Mouse (Mus musculus) embryonic facial prominence, embryonic 15.5 days (tissue): Measurements from ENCODE around the gene Ciao2b. TPM values are rescaled to one million over a fixed set of nuclear protein-coding genes. Genes with fewer than 3 reads are reported as not detected.
A peak's percentile ranks its signal among the peaks of the same experiment; 100 is the strongest.

Experiments used
- ATAC-seq: fragments of 200-750 bp; cut with Nextera tagmentation; 2 replicates; pipeline ENCODE4 v1.8.0; 2017; ENCODE audit warnings: low read depth, moderate TSS enrichment; ENCODE audit not compliant: insufficient number of reproducible peaks, low FRiP score, low TSS enrichment
- H3K27ac ChIP-seq: fragments of 300-500 bp; sonication (generic); replicated peaks from 2 replicates; pipeline ENCODE4 v1.5.1; 2015; ENCODE audit warnings: mild to moderate bottlenecking, inconsistent platforms
- H3K27me3 ChIP-seq: fragments of 300-500 bp; sonication (generic); 2 replicates; pipeline ENCODE4 v1.6.1; 2015; ENCODE audit warnings: inconsistent platforms
- H3K36me3 ChIP-seq: fragments of 300-500 bp; sonication (generic); 2 replicates; pipeline ENCODE4 v1.6.1; 2015; ENCODE audit warnings: mild to moderate bottlenecking, inconsistent platforms
- H3K4me1 ChIP-seq: fragments of 300-500 bp; sonication (generic); 2 replicates; pipeline ENCODE4 v1.6.1; 2015; ENCODE audit warnings: inconsistent platforms
- H3K4me2 ChIP-seq: fragments of 300-500 bp; sonication (generic); replicated peaks from 2 replicates; pipeline ENCODE4 v1.6.1; 2015; ENCODE audit warnings: mild to moderate bottlenecking, inconsistent platforms
- H3K4me3 ChIP-seq: fragments of 300-500 bp; sonication (generic); replicated peaks from 2 replicates; pipeline ENCODE4 v1.5.1; 2015; ENCODE audit warnings: mild to moderate bottlenecking, inconsistent platforms
- H3K9ac ChIP-seq: fragments of 300-500 bp; sonication (generic); 2 replicates; pipeline ENCODE4 v1.6.1; 2015; ENCODE audit warnings: inconsistent platforms
- H3K9me3 ChIP-seq: fragments of 300-500 bp; sonication (generic); replicated peaks from 2 replicates; pipeline ENCODE4 v1.6.1; 2016; ENCODE audit warnings: inconsistent platforms
- WGBS: fragments of 180-500 bp; shearing (Covaris S2); methylation state at CpG from one replicate; pipeline ENCODE4 v1.1.7; 2015; 5-methylcytosine and 5-hydroxymethylcytosine counted together
- polyA plus RNA-seq: library from polyadenylated mRNA; unstranded; fragments of >200 nt; fragmentation: Nextera tagmentation; extraction: Ambion mirVana; gene quantifications from 2 replicates; pipeline ENCODE4 v1.2.1, GENCODE M21; 2015

Ciao2b gene
- polyA plus RNA-seq, 1 experiment from 2014 or later: 90.6 TPM

DNA sequence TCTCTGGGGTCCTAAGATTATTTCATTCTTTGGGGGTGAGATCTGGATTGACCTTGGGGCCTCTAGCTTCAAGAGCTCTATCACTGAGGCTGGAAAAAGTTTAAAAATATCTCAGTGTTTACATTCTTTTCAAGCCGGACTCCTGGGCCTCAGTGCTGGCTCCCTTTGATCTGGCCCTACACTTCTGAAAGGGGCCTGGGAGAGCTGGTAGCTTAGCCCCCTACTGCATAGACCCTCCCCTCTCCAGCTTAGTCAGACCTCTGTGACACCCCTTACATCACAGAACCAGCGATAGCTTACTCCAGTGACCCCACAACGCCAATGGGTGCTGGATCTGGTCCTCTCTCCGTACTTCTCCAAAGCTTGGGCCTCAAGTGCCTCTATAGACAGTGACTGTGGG is 30.2 kb downstream of the Ciao2b start:
- no peak overlapping the region for H3K4me3 ChIP-seq
- no peak for ATAC-seq

GRCm38 (mm10) chr8:104610185-104610766 is 31.5 kb downstream of the Ciao2b start:
- H3K27me3 ChIP-seq: no peaks in the 10 kb centered on the region
- ATAC-seq: peak; percentile 26; the same call in 1 of the 2 replicates
- 80% methylated on average over 12 of the region's 12 CpGs for WGBS
- no peaks in the 10 kb centered on the region for H3K36me3 ChIP-seq
- no peak overlapping the region for H3K4me3 ChIP-seq
- H3K9ac ChIP-seq: no peak overlapping the region
- no peak overlapping the region for H3K4me2 ChIP-seq
- no peaks in the 10 kb centered on the region for H3K4me1 ChIP-seq
- H3K27ac ChIP-seq: no peak overlapping the region
- H3K9me3 ChIP-seq: no peaks in the 10 kb centered on the region

More for the DNA sequence above, 30.2 kb downstream of the Ciao2b start:
- no peaks in the 10 kb centered on the region for H3K36me3 ChIP-seq
- no peak overlapping the region for H3K4me2 ChIP-seq
- no peaks in the 10 kb centered on the region for H3K27me3 ChIP-seq
- no peak overlapping the region for H3K27ac ChIP-seq
- H3K9ac ChIP-seq: no peak overlapping the region
- no peaks in the 10 kb centered on the region for H3K4me1 ChIP-seq
- 63% methylated on average over 4 of the region's 4 CpGs for WGBS
- no peaks in the 10 kb centered on the region for H3K9me3 ChIP-seq

GRCm38 (mm10) chr8:104609222-104609621 is 32.5 kb downstream of the Ciao2b start:
- H3K4me2 ChIP-seq: no peak overlapping the region
- no peak overlapping the region for H3K4me3 ChIP-seq
- 70% methylated on average over 8 of the region's 8 CpGs for WGBS
- H3K27ac ChIP-seq: no peak overlapping the region
- H3K4me1 ChIP-seq: no peaks in the 10 kb centered on the region
- ATAC-seq: no peak
- H3K9me3 ChIP-seq: no peaks in the 10 kb centered on the region
- no peaks in the 10 kb centered on the region for H3K36me3 ChIP-seq
- no peaks in the 10 kb centered on the region for H3K27me3 ChIP-seq
- H3K9ac ChIP-seq: no peak overlapping the region

GRCm38 (mm10) chr8:104607944-104608343 is 33.8 kb downstream of the Ciao2b start:
- H3K27me3 ChIP-seq: no peaks in the 10 kb centered on the region
- no peak overlapping the region for H3K4me2 ChIP-seq
- H3K9ac ChIP-seq: no peak overlapping the region
- no peak overlapping the region for H3K27ac ChIP-seq
- H3K4me1 ChIP-seq: peaks cover under 1% of the 10 kb centered on the region; the same call in 1 of the 2 replicates
- H3K9me3 ChIP-seq: no peaks in the 10 kb centered on the region
- no peaks in the 10 kb centered on the region for H3K36me3 ChIP-seq
- WGBS: 81% methylated on average over 2 of the region's 2 CpGs
- ATAC-seq: no peak
- no peak overlapping the region for H3K4me3 ChIP-seq

- Histone ChIP-seq H3K4me2 (no peak overlapping the region), H3K36me3 (no peaks in the 10 kb centered on the region), H3K4me3 (no peak overlapping the region), H3K4me1 (peaks cover 12% of the 10 kb centered on the region), H3K27ac (no peak overlapping the region), H3K9ac (no peak overlapping the region), H3K27me3 (no peaks in the 10 kb centered on the region), H3K9me3 (no peaks in the 10 kb centered on the region)
- WGBS: 38% methylated on average over 6 of the region's 6 CpGs
- ATAC-seq: peak; percentile 26; the same call in 1 of the 2 replicates
These were observed 35.4 kb downstream of the Ciao2b start for GRCm38 (mm10) chr8:104606329-104606728.

DNA sequence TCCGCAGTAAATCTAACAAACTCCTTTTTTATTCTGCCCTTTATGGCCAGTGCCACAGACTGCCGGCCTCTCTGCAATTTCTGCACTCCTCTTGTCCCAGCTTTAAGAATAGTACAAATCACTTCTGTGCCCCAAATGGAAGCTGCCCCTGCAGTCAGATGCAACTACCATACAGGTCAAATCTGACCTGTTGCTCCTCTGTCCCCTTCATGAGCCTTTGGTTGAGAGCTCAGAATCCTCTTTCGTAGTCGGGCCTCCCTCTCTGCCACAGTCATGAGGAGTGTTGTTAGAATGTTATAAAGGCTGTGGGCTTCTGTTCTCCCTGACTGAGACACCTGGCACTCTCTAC is 38.5 kb downstream of the Ciao2b start:
- no peaks in the 10 kb centered on the region for H3K9me3 ChIP-seq
- H3K27me3 ChIP-seq: no peaks in the 10 kb centered on the region
- ATAC-seq: no peak
- no peak overlapping the region for H3K9ac ChIP-seq
- 70% methylated on average over 4 of the region's 4 CpGs for WGBS
- H3K36me3 ChIP-seq: no peaks in the 10 kb centered on the region
- H3K4me3 ChIP-seq: no peak overlapping the region
- H3K27ac ChIP-seq: no peak overlapping the region
- peak overlapping the region; percentile 51; the same call in 1 of the 2 replicates for H3K4me2 ChIP-seq
- H3K4me1 ChIP-seq: peaks cover 12% of the 10 kb centered on the region

DNA sequence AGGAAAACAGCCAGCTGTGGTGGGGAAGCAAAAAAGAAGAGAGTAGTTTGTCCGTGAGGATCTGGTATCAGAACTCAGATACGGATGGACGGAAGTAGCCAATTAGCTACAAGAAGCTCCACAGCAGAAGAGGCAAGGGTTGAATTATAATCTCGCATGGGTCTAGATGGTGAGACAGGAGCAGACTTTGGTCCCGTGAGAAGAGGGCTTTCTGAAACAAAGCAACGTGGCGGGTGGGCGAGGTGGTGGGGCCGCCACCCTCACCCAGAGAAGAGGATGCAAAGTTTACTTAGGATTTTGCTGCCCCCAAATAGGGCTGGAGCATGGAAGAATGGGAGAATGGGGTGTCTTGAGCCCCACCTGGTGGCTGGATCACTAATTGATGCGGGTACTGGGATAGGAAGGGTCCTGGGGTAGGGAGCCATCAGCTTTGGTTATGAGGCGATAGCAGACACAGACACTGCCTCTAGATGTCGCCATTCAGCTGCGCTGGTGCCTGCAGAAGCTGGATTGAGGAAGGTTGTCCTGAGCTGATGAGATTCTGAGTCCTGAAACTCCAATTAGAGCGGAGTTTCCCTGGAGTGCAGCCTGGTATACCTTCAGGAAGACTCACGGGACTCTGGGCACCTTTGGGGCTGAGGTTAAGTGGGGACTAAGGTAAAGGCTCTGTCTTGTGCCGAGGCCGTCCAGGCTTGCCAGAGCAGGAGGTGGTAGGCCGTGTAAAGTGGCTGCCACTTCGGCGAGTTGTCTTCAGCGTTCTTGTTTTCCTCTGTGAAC is 39.1 kb downstream of the Ciao2b start:
- Histone ChIP-seq H3K27ac (no peak overlapping the region), H3K4me1 (peaks cover 12% of the 10 kb centered on the region), H3K4me2 (peak overlapping the region; percentile 51), H3K36me3 (no peaks in the 10 kb centered on the region), H3K27me3 (no peaks in the 10 kb centered on the region), H3K9me3 (no peaks in the 10 kb centered on the region), H3K9ac (no peak overlapping the region; the same call in 1 of the 2 replicates), H3K4me3 (peak overlapping the region; percentile 28)
- ATAC-seq: peak; percentile 86
- WGBS: 20% methylated on average over 21 of the region's 21 CpGs

DNA sequence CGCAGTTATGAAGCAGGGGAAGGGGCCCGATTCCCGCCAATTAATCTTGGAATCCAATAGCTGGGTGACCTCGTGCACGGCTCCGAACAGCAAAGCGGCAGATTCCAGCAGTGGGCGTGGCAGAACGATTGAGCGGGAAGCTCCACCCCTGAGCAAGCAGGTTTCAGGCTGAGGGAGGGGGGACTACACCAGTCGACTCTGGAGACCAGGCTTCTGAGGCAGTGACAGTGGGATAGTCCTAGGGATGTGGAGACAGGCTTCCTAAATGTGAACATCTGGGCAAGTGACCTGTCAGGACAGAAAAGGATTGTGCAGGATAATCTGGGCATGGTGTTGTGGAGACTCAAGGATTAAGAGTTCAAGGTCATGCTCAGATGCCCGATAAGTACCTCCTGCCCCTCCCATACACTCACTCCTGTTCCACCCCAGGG is 39.8 kb downstream of the Ciao2b start:
- H3K36me3 ChIP-seq: no peaks in the 10 kb centered on the region
- H3K9me3 ChIP-seq: no peaks in the 10 kb centered on the region
- H3K4me3 ChIP-seq: peak overlapping the region; percentile 28
- no peak overlapping the region for H3K27ac ChIP-seq
- ATAC-seq: no peak
- H3K9ac ChIP-seq: no peak overlapping the region
- H3K4me2 ChIP-seq: peak overlapping the region; percentile 51
- no peaks in the 10 kb centered on the region for H3K27me3 ChIP-seq
- peaks cover 12% of the 10 kb centered on the region for H3K4me1 ChIP-seq
- WGBS: 1% methylated on average over 12 of the region's 12 CpGs

DNA sequence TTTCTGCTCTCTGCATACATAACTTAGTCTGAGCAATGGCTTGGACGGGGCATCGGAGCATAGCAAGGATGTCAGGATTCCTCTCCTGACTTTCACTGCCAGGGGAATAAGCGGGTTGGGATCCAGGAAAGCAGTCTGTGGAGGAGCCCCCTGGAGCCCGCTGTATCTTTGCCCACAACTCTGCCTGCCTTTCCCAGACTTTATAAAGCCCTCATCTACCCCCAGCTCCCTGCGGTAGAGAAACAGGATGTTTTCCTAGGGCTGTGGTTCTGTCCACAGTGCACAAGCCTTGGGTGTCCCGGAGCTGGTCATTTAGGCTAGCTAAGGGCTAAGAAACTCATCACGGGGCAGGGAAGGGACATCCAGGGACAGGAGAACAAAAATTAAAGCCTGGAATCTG is 40.4 kb downstream of the Ciao2b start:
- H3K9ac ChIP-seq: no peak overlapping the region
- H3K4me3 ChIP-seq: no peak overlapping the region
- H3K27me3 ChIP-seq: no peaks in the 10 kb centered on the region
- H3K27ac ChIP-seq: no peak overlapping the region
- ATAC-seq: no peak
- H3K4me1 ChIP-seq: peaks cover 12% of the 10 kb centered on the region
- no peaks in the 10 kb centered on the region for H3K9me3 ChIP-seq
- H3K4me2 ChIP-seq: peak overlapping the region; percentile 51; the same call in 1 of the 2 replicates
- 0 out of 2 replicates have a peak, but pooled peaks cover 1% of the 10 kb centered on the region for H3K36me3 ChIP-seq
- 28% methylated on average over 7 of the region's 7 CpGs for WGBS

GRCm38 (mm10) chr8:104598496-104598895 is 43.3 kb downstream of the Ciao2b start:
- no peak overlapping the region for H3K27ac ChIP-seq
- no peak overlapping the region for H3K4me2 ChIP-seq
- no peak overlapping the region for H3K4me3 ChIP-seq
- peaks cover 12% of the 10 kb centered on the region for H3K4me1 ChIP-seq
- no peaks in the 10 kb centered on the region for H3K27me3 ChIP-seq
- H3K9me3 ChIP-seq: no peaks in the 10 kb centered on the region
- H3K36me3 ChIP-seq: peaks cover 20% of the 10 kb centered on the region
- H3K9ac ChIP-seq: no peak overlapping the region
- WGBS: 58% methylated on average over 6 of the region's 6 CpGs
- ATAC-seq: no peak

DNA sequence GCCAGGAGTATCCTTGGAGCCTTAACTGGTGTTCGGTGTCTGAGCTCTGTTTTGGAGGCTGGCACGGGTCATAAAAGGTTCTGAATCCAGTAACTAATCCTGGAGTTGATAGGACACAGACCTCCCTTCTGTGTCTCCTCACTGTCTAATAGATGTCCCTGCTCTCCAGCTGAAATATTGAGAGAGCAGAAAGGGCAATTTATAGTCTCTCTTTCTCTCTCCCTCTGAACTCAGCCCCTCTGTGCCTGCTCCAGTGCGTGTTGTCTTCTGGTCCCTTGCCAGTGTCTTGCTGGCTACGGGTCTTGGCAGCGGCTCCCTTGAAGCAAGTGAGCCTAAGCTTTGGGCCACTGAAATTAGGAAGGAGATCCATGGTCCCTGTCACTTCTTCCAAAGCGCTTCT is 44.1 kb downstream of the Ciao2b start:
- no peaks in the 10 kb centered on the region for H3K9me3 ChIP-seq
- H3K27me3 ChIP-seq: no peaks in the 10 kb centered on the region
- H3K4me2 ChIP-seq: no peak overlapping the region
- WGBS: 87% methylated on average over 6 of the region's 6 CpGs
- no peak overlapping the region for H3K27ac ChIP-seq
- peaks cover 22% of the 10 kb centered on the region for H3K36me3 ChIP-seq
- ATAC-seq: no peak
- no peak overlapping the region for H3K9ac ChIP-seq
- no peak overlapping the region for H3K4me3 ChIP-seq
- peaks cover 9% of the 10 kb centered on the region for H3K4me1 ChIP-seq
